In the genomic region with DNA sequence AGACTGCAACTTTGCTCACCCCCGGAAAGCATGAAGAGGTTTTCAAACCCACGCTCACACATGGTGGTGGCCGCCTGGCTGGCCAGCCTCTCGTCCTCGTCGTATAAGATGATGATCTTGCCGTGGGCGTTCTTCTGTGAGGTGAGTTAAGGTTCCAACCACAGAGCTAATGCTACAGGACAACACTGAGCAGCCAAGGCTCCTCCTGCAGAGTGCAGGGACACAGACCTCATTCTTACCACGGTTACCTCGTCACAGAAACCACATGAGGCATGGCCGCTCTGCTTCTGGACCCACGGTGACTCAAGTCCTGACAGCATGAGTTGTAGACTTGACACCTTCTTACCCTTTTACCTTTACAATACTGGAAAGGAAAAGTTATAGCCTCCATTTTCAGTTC, we compare ENCODE assay signal across 22 mouse cellular contexts. TPM values are rescaled to one million over a fixed set of nuclear protein-coding genes. Genes with fewer than 3 reads are reported as not detected.
A peak's percentile ranks its signal among the peaks of the same experiment; 100 is the strongest.
DNase-seq lines count a peak whose midpoint lies in the region; ATAC-seq and TF ChIP-seq lines count a peak whose summit lies in the region.
"Had no signal": no experiment of that assay in that cellular context is flagged by ENCODE, and none has a peak within 500 bp of the region (broad histone marks: within the 10 kb centered on the region; RNA-seq: fewer than 3 reads in every experiment).

No protein-coding gene starts in this region.

- peaks cover 29% of the 10 kb centered on the region for H3K36me3 ChIP-seq in forebrain, embryonic 10.5 days (replicated peaks)
- H3K36me3 ChIP-seq in forebrain, embryonic 16.5 days (ENCODE audit: control insufficient read depth, insufficient read depth): no peaks in the 10 kb centered on the region
- no peaks in the 10 kb centered on the region; the same call in 1 of the 2 replicates for H3K36me3 ChIP-seq in kidney, embryonic 16.5 days (ENCODE audit: insufficient read depth, low read length)
- no peaks in the 10 kb centered on the region for H3K36me3 ChIP-seq in kidney, adult 2 months (ENCODE audit: control insufficient read depth, insufficient read depth, low read length)
- H3K36me3 ChIP-seq in embryonic facial prominence, embryonic 12.5 days: peaks cover 2% of the 10 kb centered on the region; the same call in 1 of the 2 replicates
- peaks cover 29% of the 10 kb centered on the region for H3K36me3 ChIP-seq in limb, embryonic 12.5 days
- H3K36me3 ChIP-seq: neural tube, embryonic 15.5 days had no signal

- no peak overlapping the region for H3K4me2 ChIP-seq in forebrain, embryonic 16.5 days (ENCODE audit: low read length)
- no peak overlapping the region for H3K4me2 ChIP-seq in kidney, embryonic 16.5 days (replicated peaks; ENCODE audit: low read depth, low read length)
- H3K4me2 ChIP-seq in embryonic facial prominence, embryonic 12.5 days (replicated peaks): no peak overlapping the region
- no peak overlapping the region for H3K4me2 ChIP-seq in limb, embryonic 12.5 days
- H3K4me2 ChIP-seq: heart, embryonic 11.5 days; liver, embryonic 11.5 days; neural tube, embryonic 15.5 days had no signal

- ATAC-seq in forebrain, embryonic 16.5 days: no peak
- ATAC-seq in kidney, embryonic 16.5 days (ENCODE audit: low FRiP score, low TSS enrichment): no peak
- ATAC-seq in embryonic facial prominence, embryonic 12.5 days (ENCODE audit: insufficient number of reproducible peaks, insufficient read depth, low FRiP score, low TSS enrichment): no peak
- no peak for ATAC-seq in limb, embryonic 12.5 days (ENCODE audit: insufficient number of reproducible peaks, insufficient read depth, low FRiP score, low TSS enrichment, low read depth)
- ATAC-seq: forebrain, postnatal 0 days; Patski had no signal

- WGBS in forebrain, embryonic 10.5 days: 94% methylated on average over 12 of the region's 12 CpGs
- WGBS in forebrain, embryonic 16.5 days: 95% methylated on average over 12 of the region's 12 CpGs
- WGBS in kidney, embryonic 16.5 days: 84% methylated on average over 12 of the region's 12 CpGs
- WGBS in kidney, adult 2 months: 93% methylated on average over 12 of the region's 12 CpGs
- 94% methylated on average over 12 of the region's 12 CpGs for WGBS in embryonic facial prominence, embryonic 12.5 days
- 91% methylated on average over 12 of the region's 12 CpGs for WGBS in limb, embryonic 12.5 days

- peak overlapping the region; percentile 69 for H3K27ac ChIP-seq in forebrain, embryonic 10.5 days
- H3K27ac ChIP-seq in forebrain, embryonic 16.5 days (ENCODE audit: low read length): no peak overlapping the region
- peak overlapping the region; percentile 87 for H3K27ac ChIP-seq in kidney, embryonic 16.5 days (ENCODE audit: low read length)
- no peak overlapping the region for H3K27ac ChIP-seq in kidney, adult 2 months (ENCODE audit: insufficient read depth, low read depth, low read length)
- peak overlapping the region; percentile 69 for H3K27ac ChIP-seq in embryonic facial prominence, embryonic 12.5 days
- H3K27ac ChIP-seq in limb, embryonic 12.5 days: peak overlapping the region; percentile 89
- H3K27ac ChIP-seq: left cerebral cortex, adult 2 months; neural tube, embryonic 15.5 days had no signal

- TF ChIP-seq POLR2A in kidney, adult 2 months (IDR thresholded peaks at IDR 0.05; ENCODE audit: low read depth, low read length): no peak

- peaks cover 81% of the 10 kb centered on the region for H3K4me1 ChIP-seq in forebrain, embryonic 10.5 days
- peaks cover 39% of the 10 kb centered on the region for H3K4me1 ChIP-seq in forebrain, embryonic 16.5 days (replicated peaks; ENCODE audit: control insufficient read depth, insufficient read depth, low read length)
- H3K4me1 ChIP-seq in kidney, embryonic 16.5 days (ENCODE audit: insufficient read depth, low read length): peaks cover 47% of the 10 kb centered on the region
- no peaks in the 10 kb centered on the region for H3K4me1 ChIP-seq in kidney, adult 2 months (ENCODE audit: control insufficient read depth, insufficient read depth, low read length)
- H3K4me1 ChIP-seq in embryonic facial prominence, embryonic 12.5 days: peaks cover 44% of the 10 kb centered on the region
- H3K4me1 ChIP-seq in limb, embryonic 12.5 days (replicated peaks): peaks cover 65% of the 10 kb centered on the region

- H3K4me3 ChIP-seq in forebrain, embryonic 10.5 days: no peak overlapping the region
- no peak overlapping the region for H3K4me3 ChIP-seq in forebrain, embryonic 16.5 days (replicated peaks; ENCODE audit: low read length)
- H3K4me3 ChIP-seq in kidney, embryonic 16.5 days (ENCODE audit: low read length): no peak overlapping the region
- no peak overlapping the region for H3K4me3 ChIP-seq in kidney, adult 2 months (ENCODE audit: insufficient read depth, low read depth, low read length)
- H3K4me3 ChIP-seq in embryonic facial prominence, embryonic 12.5 days: no peak overlapping the region
- H3K4me3 ChIP-seq in limb, embryonic 12.5 days (replicated peaks): no peak overlapping the region
- H3K4me3 ChIP-seq: left cerebral cortex, adult 2 months; neural tube, embryonic 15.5 days had no signal

- H3K9ac ChIP-seq in forebrain, embryonic 16.5 days (replicated peaks; ENCODE audit: low read depth, low read length): no peak overlapping the region
- H3K9ac ChIP-seq in kidney, embryonic 16.5 days (replicated peaks; ENCODE audit: low read length): no peak overlapping the region
- no peak overlapping the region for H3K9ac ChIP-seq in embryonic facial prominence, embryonic 12.5 days
- no peak overlapping the region for H3K9ac ChIP-seq in limb, embryonic 12.5 days (replicated peaks)
- H3K9ac ChIP-seq: forebrain, postnatal 0 days; neural tube, embryonic 15.5 days had no signal

- no peaks in the 10 kb centered on the region for H3K9me3 ChIP-seq in forebrain, embryonic 10.5 days
- H3K9me3 ChIP-seq in forebrain, embryonic 16.5 days (ENCODE audit: control insufficient read depth, low read length): no peaks in the 10 kb centered on the region
- H3K9me3 ChIP-seq in kidney, embryonic 16.5 days (ENCODE audit: low read length): no peaks in the 10 kb centered on the region
- H3K9me3 ChIP-seq in embryonic facial prominence, embryonic 12.5 days: no peaks in the 10 kb centered on the region
- H3K9me3 ChIP-seq in limb, embryonic 12.5 days: no peaks in the 10 kb centered on the region
- H3K9me3 ChIP-seq: neural tube, embryonic 15.5 days had no signal

- no peak for TF ChIP-seq CTCF in kidney, adult 2 months (conservative IDR thresholded peaks at IDR 0.05; ENCODE audit: insufficient read depth, insufficient read length, low read depth, low read length)

- H3K27me3 ChIP-seq in forebrain, embryonic 10.5 days (ENCODE audit: poor library complexity, severe bottlenecking): peaks cover 4% of the 10 kb centered on the region
- H3K27me3 ChIP-seq in forebrain, embryonic 16.5 days (replicated peaks; ENCODE audit: control insufficient read depth, insufficient read depth, low read length): no peaks in the 10 kb centered on the region
- no peaks in the 10 kb centered on the region for H3K27me3 ChIP-seq in kidney, embryonic 16.5 days (ENCODE audit: insufficient read depth, low read length)
- no peaks in the 10 kb centered on the region for H3K27me3 ChIP-seq in kidney, adult 2 months (replicated peaks; ENCODE audit: control insufficient read depth, insufficient read depth, low read length)
- H3K27me3 ChIP-seq in embryonic facial prominence, embryonic 12.5 days: no peaks in the 10 kb centered on the region
- no peaks in the 10 kb centered on the region for H3K27me3 ChIP-seq in limb, embryonic 12.5 days
- H3K27me3 ChIP-seq: neural tube, embryonic 15.5 days; Patski had no signal

- DNase-seq in forebrain, embryonic 10.5 days (ENCODE audit: extremely low spot score, low spot score): no peak
- DNase-seq in kidney, adult 2 months: no peak
- DNase-seq in ovary, postnatal 36 days (ENCODE audit: low spot score): no peak
- DNase-seq in layer of hippocampus, postnatal 10 days (ENCODE audit: low spot score in 2 of 2): no peak
- DNase-seq: cerebellum, postnatal 14 days; forebrain, postnatal 0 days; gastrocnemius, postnatal 14 days; heart, postnatal 4 days; lung, postnatal 10 days; retina, postnatal 1 day; thymus, postnatal 36 days had no signal

RNA-seq across cellular contexts. Expression of gene Cpa1, which starts 18.3 kb away (rescaled TPM):
- 0.21 TPM in 1 of 2 replicates, not detected in the other for polyA plus RNA-seq in forebrain, embryonic 10.5 days (2016; fragmentation: Nextera tagmentation; extraction: Ambion mirVana)
- 0.56 and 0.66 TPM in 2 replicates for polyA plus RNA-seq in forebrain, embryonic 16.5 days (2015; fragmentation: Nextera tagmentation; extraction: Ambion mirVana)
- polyA plus RNA-seq in kidney, embryonic 16.5 days (2015; fragmentation: Nextera tagmentation; extraction: Ambion mirVana): 1.8 and 2.4 TPM in 2 replicates
- polyA plus RNA-seq in kidney, adult 2 months (2012; rRNA removed): 0.11 TPM in 1 of 2 replicates, not detected in the other
- 0.22 and 0.29 TPM in 2 replicates for polyA plus RNA-seq in embryonic facial prominence, embryonic 12.5 days (2016; fragmentation: Nextera tagmentation; extraction: Ambion mirVana)
- 0.40 and 0.64 TPM in 2 replicates for polyA plus RNA-seq in limb, embryonic 12.5 days (2016; fragmentation: Nextera tagmentation; extraction: Ambion mirVana)
- not detected for total RNA-seq in layer of hippocampus, postnatal 10 days (2021)
- total RNA-seq: adrenal gland, adult 18-20 months; forebrain, postnatal 0 days; gastrocnemius, postnatal 14 days; left cerebral cortex, adult 2 months; megakaryocyte-erythroid progenitor cell, adult 5-6 weeks had no signal
- polyA plus RNA-seq: Patski had no signal

RNA-seq across cellular contexts. Expression of gene Cep41, which starts 36.3 kb away (rescaled TPM):
- polyA plus RNA-seq in forebrain, embryonic 10.5 days (2016; fragmentation: Nextera tagmentation; extraction: Ambion mirVana): 15.9 and 22.1 TPM in 2 replicates
- 15.2 and 15.3 TPM in 2 replicates for polyA plus RNA-seq in forebrain, embryonic 16.5 days (2015; fragmentation: Nextera tagmentation; extraction: Ambion mirVana)
- 20.6 and 21.6 TPM in 2 replicates for polyA plus RNA-seq in kidney, embryonic 16.5 days (2015; fragmentation: Nextera tagmentation; extraction: Ambion mirVana)
- 2.6 and 2.9 TPM in 2 replicates for polyA plus RNA-seq in kidney, adult 2 months (2012; rRNA removed)
- 23.8 and 26.3 TPM in 2 replicates for polyA plus RNA-seq in embryonic facial prominence, embryonic 12.5 days (2016; fragmentation: Nextera tagmentation; extraction: Ambion mirVana)
- 51.1 and 53.5 TPM in 2 replicates for polyA plus RNA-seq in limb, embryonic 12.5 days (2016; fragmentation: Nextera tagmentation; extraction: Ambion mirVana)
- 1 to 10 TPM; 5.7 to 7.0 TPM for total RNA-seq in layer of hippocampus, postnatal 10 days (2021)

RNA-seq across cellular contexts. Expression of gene Cpa5, which starts 46.5 kb away (rescaled TPM):
- 0.51 and 0.84 TPM in 2 replicates for polyA plus RNA-seq in forebrain, embryonic 10.5 days (2016; fragmentation: Nextera tagmentation; extraction: Ambion mirVana)
- not detected in 2 replicates for polyA plus RNA-seq in forebrain, embryonic 16.5 days (2015; fragmentation: Nextera tagmentation; extraction: Ambion mirVana)
- 0.64 and 0.66 TPM in 2 replicates for polyA plus RNA-seq in kidney, embryonic 16.5 days (2015; fragmentation: Nextera tagmentation; extraction: Ambion mirVana)
- polyA plus RNA-seq in kidney, adult 2 months (2012; rRNA removed): not detected in 2 replicates
- polyA plus RNA-seq in embryonic facial prominence, embryonic 12.5 days (2016; fragmentation: Nextera tagmentation; extraction: Ambion mirVana): 0.22 and 0.33 TPM in 2 replicates
- 0.14 and 0.33 TPM in 2 replicates for polyA plus RNA-seq in limb, embryonic 12.5 days (2016; fragmentation: Nextera tagmentation; extraction: Ambion mirVana)
- not detected for total RNA-seq in layer of hippocampus, postnatal 10 days (2021)
- total RNA-seq: adrenal gland, adult 18-20 months; forebrain, postnatal 0 days; left cerebral cortex, adult 2 months; megakaryocyte-erythroid progenitor cell, adult 5-6 weeks had no signal
- polyA plus RNA-seq: forebrain, postnatal 0 days; liver, embryonic 11.5 days; neural tube, embryonic 15.5 days had no signal

Comparison
In these comparisons a context has a peak if more than half of its experiments do, and no peak if none do; other contexts are left out.
1. H3K27ac ChIP-seq: peak in forebrain, embryonic 10.5 days (single experiment), kidney, embryonic 16.5 days (single experiment), embryonic facial prominence, embryonic 12.5 days (single experiment) and limb, embryonic 12.5 days (single experiment); none in forebrain, embryonic 16.5 days (single experiment) and kidney, adult 2 months (single experiment).